Mouse (Mus musculus): ENCODE results near the gene Snx29. TPM values are rescaled to one million over a fixed set of nuclear protein-coding genes. Genes with fewer than 3 reads are reported as not detected.

Snx29 gene
- polyA plus RNA-seq, 2 experiments = 1.9 TPM

- TF ChIP-seq EP300 (IDR thresholded peaks at IDR 0.05; ENCODE audit: low read depth) (no peak), CTCF (IDR thresholded peaks at IDR 0.05; ENCODE audit: low read depth) (no peak)
These were observed 174.0 kb downstream of the Snx29 start for GRCm38 (mm10) chr16:11496721-11497120.

DNA sequence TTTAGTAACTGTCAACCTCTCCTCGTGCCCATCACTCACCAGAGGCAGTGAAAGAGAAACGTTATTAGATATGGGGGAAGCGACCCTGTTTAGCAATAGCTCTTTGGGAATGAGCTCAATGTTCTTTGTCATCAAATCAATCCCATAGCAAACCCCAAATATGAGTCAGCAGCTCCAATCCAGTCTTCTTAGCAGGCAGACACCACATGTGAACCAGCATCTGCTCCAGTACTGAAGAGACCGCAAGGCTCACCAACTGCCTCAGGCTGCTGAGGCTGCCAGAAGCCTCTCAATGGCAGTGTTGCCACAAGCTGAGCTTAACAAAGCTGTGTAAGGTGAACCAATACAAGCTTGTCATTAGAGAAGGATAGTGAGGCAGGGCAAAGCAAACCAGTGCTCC lies 177.4 kb downstream of the Snx29 start:
- ATAC-seq (ENCODE audit: insufficient read depth) (no peak), DNase-seq (ENCODE audit: low read depth in 3 of 3, low spot score in 3 of 3) (no peak)
- no peak for TF ChIP-seq CTCF (IDR thresholded peaks at IDR 0.05; ENCODE audit: low read depth)
- no peak for TF ChIP-seq EP300 (IDR thresholded peaks at IDR 0.05; ENCODE audit: low read depth)
- no peaks in the 10 kb centered on the region for H3K9me3 ChIP-seq (ENCODE audit: control insufficient read depth, low read length)
- no peaks in the 10 kb centered on the region for H3K27me3 ChIP-seq (ENCODE audit: control insufficient read depth, insufficient read depth, low read length)
- no peak overlapping the region for H3K27ac ChIP-seq
- no peak overlapping the region for H3K4me2 ChIP-seq (ENCODE audit: low read depth)
- no peaks in the 10 kb centered on the region for H3K36me3 ChIP-seq (replicated peaks; ENCODE audit: control insufficient read depth, insufficient read depth, low read depth)
- peaks cover 0 to 14% of the 10 kb centered on the region in 2 experiments; a peak in 3 of 4 replicates for H3K4me1 ChIP-seq (replicated peaks; ENCODE audit: control insufficient read depth in 2 of 2, insufficient read depth in 2 of 2, low read length in 1 of 2)
- no peak overlapping the region for H3K4me3 ChIP-seq (ENCODE audit: insufficient read depth in 1 of 2, low read depth in 2 of 2, low read length in 2 of 2)
- WGBS (ENCODE audit: insufficient replicate concordance) = 71% methylated on average over 4 of the region's 4 CpGs
- no peak overlapping the region for H3K9ac ChIP-seq (replicated peaks)

More at GRCm38 (mm10) chr16:11496721-11497120, 174.0 kb downstream of the Snx29 start:
- Histone ChIP-seq H3K9ac (replicated peaks) (no peak overlapping the region), H3K4me3 (ENCODE audit: insufficient read depth in 1 of 2, low read depth in 2 of 2, low read length in 2 of 2) (no peak overlapping the region), H3K36me3 (replicated peaks; ENCODE audit: control insufficient read depth, insufficient read depth, low read depth) (no peaks in the 10 kb centered on the region), H3K9me3 (ENCODE audit: control insufficient read depth, low read length) (no peaks in the 10 kb centered on the region), H3K27me3 (ENCODE audit: control insufficient read depth, insufficient read depth, low read length) (no peaks in the 10 kb centered on the region), H3K4me2 (ENCODE audit: low read depth) (no peak overlapping the region), H3K4me1 (replicated peaks; ENCODE audit: control insufficient read depth in 2 of 2, insufficient read depth in 2 of 2, low read length in 1 of 2) (peaks cover 0 to 14% of the 10 kb centered on the region in 2 experiments; a peak in 3 of 4 replicates), H3K27ac (no peak overlapping the region)
- WGBS (ENCODE audit: insufficient replicate concordance) = 70% methylated on average over 3 of the region's 3 CpGs
- ATAC-seq (ENCODE audit: insufficient read depth) (no peak), DNase-seq (ENCODE audit: low read depth in 3 of 3, low spot score in 3 of 3) (no peak)

DNA sequence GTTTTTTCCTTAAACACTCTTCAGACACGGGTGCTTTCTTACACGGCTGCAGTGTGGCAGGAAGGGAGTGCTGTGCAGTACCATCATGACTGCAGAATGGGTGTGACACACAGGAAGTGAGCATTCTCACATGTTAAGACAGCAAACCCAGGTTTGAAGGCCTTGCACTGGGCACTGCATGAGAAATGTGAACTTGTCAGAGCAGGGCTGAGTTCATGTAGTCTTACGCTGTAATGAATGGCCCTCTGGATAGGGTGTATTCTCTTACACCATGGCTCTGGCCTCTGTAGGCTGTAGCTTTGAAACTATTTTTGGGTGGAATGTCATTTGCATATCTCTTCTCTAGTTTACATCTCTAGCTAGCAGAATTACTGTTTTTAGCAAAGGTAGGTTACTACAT lies 178.4 kb downstream of the Snx29 start:
- H3K4me3 ChIP-seq (ENCODE audit: insufficient read depth in 1 of 2, low read depth in 2 of 2, low read length in 2 of 2) = no peak overlapping the region
- DNase-seq (ENCODE audit: low read depth in 3 of 3, low spot score in 3 of 3) = no peak
- no peaks in the 10 kb centered on the region for H3K9me3 ChIP-seq (ENCODE audit: control insufficient read depth, low read length)
- TF ChIP-seq EP300 (IDR thresholded peaks at IDR 0.05; ENCODE audit: low read depth) = no peak
- no peak for TF ChIP-seq CTCF (IDR thresholded peaks at IDR 0.05; ENCODE audit: low read depth)
- peaks cover 0 to 14% of the 10 kb centered on the region in 2 experiments; a peak in 3 of 4 replicates for H3K4me1 ChIP-seq (replicated peaks; ENCODE audit: control insufficient read depth in 2 of 2, insufficient read depth in 2 of 2, low read length in 1 of 2)
- 67% methylated on average over 3 of the region's 3 CpGs for WGBS (ENCODE audit: insufficient replicate concordance)
- H3K27me3 ChIP-seq (ENCODE audit: control insufficient read depth, insufficient read depth, low read length) = no peaks in the 10 kb centered on the region
- H3K4me2 ChIP-seq (ENCODE audit: low read depth) = no peak overlapping the region
- H3K9ac ChIP-seq (replicated peaks) = no peak overlapping the region
- no peak for ATAC-seq (ENCODE audit: insufficient read depth)
- H3K27ac ChIP-seq = no peak overlapping the region
- H3K36me3 ChIP-seq (replicated peaks; ENCODE audit: control insufficient read depth, insufficient read depth, low read depth) = no peaks in the 10 kb centered on the region

DNA sequence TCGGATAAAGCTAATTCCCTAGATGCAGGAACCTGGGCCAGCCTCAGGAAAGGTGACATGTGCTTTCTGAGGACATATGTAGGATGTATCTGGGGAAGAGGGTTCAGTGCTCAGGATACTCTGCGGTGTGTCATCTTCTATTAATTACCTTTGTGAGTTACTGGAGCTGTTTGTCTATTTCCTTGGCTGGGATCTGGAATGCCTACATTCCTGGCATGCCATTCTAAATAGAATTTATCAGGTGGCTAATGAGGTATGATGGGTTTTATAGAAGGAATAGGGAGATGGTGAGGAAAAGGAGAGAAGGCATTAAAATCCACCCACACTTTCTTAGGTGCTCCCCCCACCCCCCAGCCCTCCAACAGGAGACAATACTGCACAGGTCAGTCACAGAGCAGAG lies 178.9 kb downstream of the Snx29 start:
- WGBS (ENCODE audit: insufficient replicate concordance) = 64% methylated on average over 2 of the region's 2 CpGs
- Histone ChIP-seq H3K4me3 (ENCODE audit: insufficient read depth in 1 of 2, low read depth in 2 of 2, low read length in 2 of 2) (no peak overlapping the region), H3K4me1 (replicated peaks; ENCODE audit: control insufficient read depth in 2 of 2, insufficient read depth in 2 of 2, low read length in 1 of 2) (peaks cover 0 to 12% of the 10 kb centered on the region in 2 experiments; a peak in 3 of 4 replicates), H3K4me2 (ENCODE audit: low read depth) (no peak overlapping the region), H3K9me3 (ENCODE audit: control insufficient read depth, low read length) (no peaks in the 10 kb centered on the region), H3K9ac (replicated peaks) (no peak overlapping the region), H3K27ac (no peak overlapping the region), H3K36me3 (replicated peaks; ENCODE audit: control insufficient read depth, insufficient read depth, low read depth) (no peaks in the 10 kb centered on the region), H3K27me3 (ENCODE audit: control insufficient read depth, insufficient read depth, low read length) (no peaks in the 10 kb centered on the region)
- DNase-seq (ENCODE audit: low read depth in 3 of 3, low spot score in 3 of 3) = no peak
- no peak for ATAC-seq (ENCODE audit: insufficient read depth)
- TF ChIP-seq EP300 (IDR thresholded peaks at IDR 0.05; ENCODE audit: low read depth) = no peak
- TF ChIP-seq CTCF (IDR thresholded peaks at IDR 0.05; ENCODE audit: low read depth) = no peak

DNA sequence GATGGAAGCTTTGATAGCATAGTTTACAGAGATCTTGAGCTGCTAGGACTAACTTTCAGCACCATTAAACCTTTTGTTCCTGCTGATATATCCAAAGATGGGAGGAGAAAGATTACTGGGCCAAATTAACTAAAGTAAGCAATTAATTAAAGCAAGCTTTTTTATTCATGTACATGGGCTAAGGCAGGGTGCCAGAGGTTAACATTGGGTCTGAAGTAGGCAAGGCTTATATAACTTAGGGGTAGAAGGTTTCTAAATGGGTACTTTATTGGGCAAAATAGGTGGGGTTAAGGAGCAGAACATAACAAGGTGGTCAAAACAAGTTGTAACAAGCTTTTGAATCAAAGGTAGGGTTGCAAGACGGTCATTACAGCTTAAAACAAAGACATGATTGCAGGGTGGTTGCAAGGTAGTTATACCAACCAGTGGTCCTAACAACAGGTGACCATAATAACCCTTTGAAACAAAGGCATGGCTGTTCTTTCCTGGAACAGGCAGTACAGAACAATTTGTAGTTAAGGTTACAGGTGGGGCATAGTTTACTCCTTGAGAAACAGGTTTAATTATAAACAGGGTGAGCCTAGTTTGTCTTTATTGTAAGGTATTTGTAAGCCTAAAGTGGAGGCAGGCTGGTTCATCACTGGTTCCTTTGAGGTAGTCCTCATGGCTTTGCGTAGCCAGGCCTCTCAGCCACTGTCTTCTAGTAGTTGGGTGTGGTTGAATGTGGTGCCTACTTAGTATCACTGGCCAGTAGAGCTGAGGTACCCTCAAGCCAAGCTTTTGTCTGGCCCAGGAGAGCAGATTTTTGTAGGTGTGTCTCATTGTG lies 182.2 kb downstream of the Snx29 start:
- TF ChIP-seq EP300 (IDR thresholded peaks at IDR 0.05; ENCODE audit: low read depth) = no peak
- no peak for TF ChIP-seq CTCF (IDR thresholded peaks at IDR 0.05; ENCODE audit: low read depth)
- no peak overlapping the region for H3K27ac ChIP-seq
- H3K9ac ChIP-seq (replicated peaks) = no peak overlapping the region
- ATAC-seq (ENCODE audit: insufficient read depth) (no peak), DNase-seq (ENCODE audit: low read depth in 3 of 3, low spot score in 3 of 3) (no peak)
- no peaks in the 10 kb centered on the region for H3K36me3 ChIP-seq (replicated peaks; ENCODE audit: control insufficient read depth, insufficient read depth, low read depth)
- H3K4me2 ChIP-seq (ENCODE audit: low read depth) = no peak overlapping the region
- WGBS (ENCODE audit: insufficient replicate concordance) = 64% methylated on average over 2 of the region's 2 CpGs
- no peaks in the 10 kb centered on the region for H3K27me3 ChIP-seq (ENCODE audit: control insufficient read depth, insufficient read depth, low read length)
- H3K4me3 ChIP-seq (ENCODE audit: insufficient read depth in 1 of 2, low read depth in 2 of 2, low read length in 2 of 2) = no peak overlapping the region
- no peaks in the 10 kb centered on the region for H3K4me1 ChIP-seq (replicated peaks; ENCODE audit: control insufficient read depth in 2 of 2, insufficient read depth in 2 of 2, low read length in 1 of 2)
- no peaks in the 10 kb centered on the region for H3K9me3 ChIP-seq (ENCODE audit: control insufficient read depth, low read length)

Data from liver, embryonic 14.5 days (tissue).